Mouse (Mus musculus) liver, postnatal 0 days (tissue): ENCODE results near the gene Meis2. TPM values are rescaled to one million over a fixed set of nuclear protein-coding genes. Genes with fewer than 3 reads are reported as not detected.

Source experiments
- ATAC-seq: fragments of 200-750 bp; cut with Nextera tagmentation; 2 replicates; pipeline ENCODE4 v1.8.0; 2017; ENCODE audit warnings: mild to moderate bottlenecking, moderate library complexity
- DNase-seq: peaks from one replicate; pipeline ENCODE4 v3.0.0-alpha.2; 2016
- H3K27ac ChIP-seq: fragments of 300-500 bp; sonication (generic); 2 replicates; pipeline ENCODE4 v1.5.1; 2014; ENCODE audit warnings: antibody characterized with exemption, moderate library complexity, mild to moderate bottlenecking, low read depth
- H3K27me3 ChIP-seq: fragments of 300-500 bp; sonication (generic); 2 replicates; pipeline ENCODE4 v1.6.1; 2014; ENCODE audit warnings: low read length, control low read depth, mixed read lengths; ENCODE audit not compliant: insufficient read depth
- H3K36me3 ChIP-seq: fragments of 300-500 bp; sonication (generic); replicated peaks from 2 replicates; pipeline ENCODE4 v1.6.1; 2014; ENCODE audit warnings: mild to moderate bottlenecking, control low read depth, low read length, moderate library complexity, mixed read lengths; ENCODE audit not compliant: insufficient read depth
- H3K4me1 ChIP-seq: fragments of 300-500 bp; sonication (generic); 2 replicates; pipeline ENCODE4 v1.6.1; 2014; ENCODE audit warnings: antibody characterized with exemption, mild to moderate bottlenecking, control low read depth; ENCODE audit not compliant: insufficient read depth
- H3K4me2 ChIP-seq: fragments of 300-500 bp; sonication (generic); 2 replicates; pipeline ENCODE4 v1.6.1; 2014; ENCODE audit warnings: low read depth, mild to moderate bottlenecking, low read length, moderate library complexity, mixed read lengths
- H3K4me3 ChIP-seq: fragments of 300-500 bp; sonication (generic); 2 replicates; pipeline ENCODE4 v1.5.1; 2014; ENCODE audit warnings: low read depth, low read length
- H3K9ac ChIP-seq: fragments of 300-500 bp; sonication (generic); replicated peaks from 2 replicates; pipeline ENCODE4 v1.6.1; 2014; ENCODE audit warnings: mild to moderate bottlenecking, moderate library complexity
- H3K9me3 ChIP-seq: fragments of 300-500 bp; sonication (generic); 2 replicates; pipeline ENCODE4 v1.6.1; 2016; ENCODE audit warnings: mild to moderate bottlenecking, control low read depth, low read length, mixed read lengths
- CTCF ChIP-seq: sonication (generic); IDR thresholded peaks from 2 replicates; pipeline ENCODE4 v1.5.1; 2016; ENCODE audit warnings: antibody characterized with exemption, low read depth
- EP300 ChIP-seq: IDR thresholded peaks from 2 replicates; pipeline ENCODE4 v1.6.1; 2016; ENCODE audit warnings: antibody characterized with exemption, low read depth, mild to moderate bottlenecking
- WGBS: fragments of 180-500 bp; shearing (Covaris S2); extraction: QIAGEN DNeasy Blood & Tissue Kit; methylation state at CpG from one replicate; pipeline ENCODE4 v1.1.7; 2014; ENCODE audit not compliant: insufficient replicate concordance; 5-methylcytosine and 5-hydroxymethylcytosine counted together
- polyA plus RNA-seq: library from polyadenylated mRNA; unstranded; fragments of >200 nt; fragmentation: Nextera tagmentation; extraction: Ambion mirVana; gene quantifications from 2 replicates; pipeline ENCODE4 v1.2.1, GENCODE M21; 2015

The Meis2 gene
- polyA plus RNA-seq, 1 experiment from 2014 or later, result 2.0 TPM

DNA sequence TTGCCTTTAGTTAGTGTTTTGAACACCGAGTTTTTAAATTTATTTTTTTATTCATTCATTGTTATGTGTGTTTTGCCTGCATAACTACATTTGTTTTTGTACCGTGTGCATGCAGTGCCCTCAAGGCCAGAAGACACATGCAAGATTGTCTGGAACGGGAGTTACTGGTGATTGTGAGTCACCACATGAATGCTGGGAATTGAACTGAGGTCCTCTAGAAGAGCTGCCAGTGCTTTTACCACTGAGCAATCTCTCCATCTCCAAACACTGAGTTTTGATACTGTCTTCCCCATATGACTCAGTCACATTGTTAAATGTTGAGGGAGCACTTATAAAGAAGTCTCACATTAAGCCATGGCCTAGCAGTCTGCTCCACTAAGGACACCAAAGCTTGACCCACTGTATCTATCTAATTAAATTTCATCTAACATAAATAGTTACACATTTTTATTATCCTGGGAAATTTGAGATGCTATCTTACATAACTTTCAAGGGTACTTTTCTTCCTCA lies 94.3 kb downstream of the Meis2 start:
- no peaks in the 10 kb centered on the region for H3K4me1 ChIP-seq
- H3K27me3 ChIP-seq, result no peaks in the 10 kb centered on the region
- TF ChIP-seq EP300 (no peak), CTCF (no peak)
- no peak overlapping the region for H3K4me2 ChIP-seq
- H3K9ac ChIP-seq, result no peak overlapping the region
- no peak for ATAC-seq
- WGBS, result 73% methylated on average over 3 of the region's 3 CpGs
- DNase-seq, result no peak
- H3K27ac ChIP-seq, result no peak overlapping the region
- H3K9me3 ChIP-seq, result no peaks in the 10 kb centered on the region
- no peaks in the 10 kb centered on the region for H3K36me3 ChIP-seq
- no peak overlapping the region for H3K4me3 ChIP-seq

DNA sequence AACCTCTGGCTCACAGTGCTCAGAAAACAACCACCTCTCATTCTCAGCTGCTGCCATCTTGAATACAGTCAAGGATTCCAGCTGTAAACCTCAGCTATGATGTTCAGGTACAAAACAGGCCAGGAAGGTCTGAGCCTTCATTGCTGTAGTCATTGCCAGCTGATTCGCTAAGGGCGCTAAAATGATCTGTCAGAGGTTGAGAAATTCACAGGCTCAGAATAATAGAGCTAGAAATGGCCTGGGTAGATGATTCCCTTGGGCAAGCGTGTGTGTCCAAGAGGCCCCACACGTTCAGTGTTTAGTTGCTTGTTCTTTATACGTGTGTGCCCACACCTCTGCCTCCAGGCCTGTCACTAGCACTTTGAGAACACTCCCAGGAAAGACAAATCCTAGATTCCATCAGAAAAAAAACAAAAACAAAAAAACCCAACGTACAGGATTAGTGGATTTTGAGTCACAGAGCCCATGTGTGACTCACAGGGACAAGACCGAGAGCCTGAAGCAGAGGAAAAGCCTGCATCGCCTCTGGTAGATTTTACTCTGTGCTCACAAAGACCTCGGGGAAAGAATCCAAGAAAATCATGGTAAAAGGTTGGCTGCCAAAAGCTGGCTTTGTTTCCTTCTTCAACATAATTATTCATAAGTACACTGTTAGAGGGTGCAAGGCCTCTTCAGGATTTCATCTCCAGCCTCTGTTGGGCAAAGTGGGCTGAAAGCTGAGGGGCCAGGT lies 95.4 kb downstream of the Meis2 start:
- H3K4me1 ChIP-seq, result no peaks in the 10 kb centered on the region
- no peaks in the 10 kb centered on the region for H3K36me3 ChIP-seq
- no peak overlapping the region for H3K4me3 ChIP-seq
- H3K27me3 ChIP-seq, result no peaks in the 10 kb centered on the region
- H3K9ac ChIP-seq, result no peak overlapping the region
- no peak overlapping the region for H3K4me2 ChIP-seq
- WGBS, result 79% methylated on average over 9 of the region's 9 CpGs
- no peaks in the 10 kb centered on the region for H3K9me3 ChIP-seq
- TF ChIP-seq EP300 (no peak), CTCF (no peak)
- ATAC-seq, result no peak
- H3K27ac ChIP-seq, result no peak overlapping the region
- no peak for DNase-seq

DNA sequence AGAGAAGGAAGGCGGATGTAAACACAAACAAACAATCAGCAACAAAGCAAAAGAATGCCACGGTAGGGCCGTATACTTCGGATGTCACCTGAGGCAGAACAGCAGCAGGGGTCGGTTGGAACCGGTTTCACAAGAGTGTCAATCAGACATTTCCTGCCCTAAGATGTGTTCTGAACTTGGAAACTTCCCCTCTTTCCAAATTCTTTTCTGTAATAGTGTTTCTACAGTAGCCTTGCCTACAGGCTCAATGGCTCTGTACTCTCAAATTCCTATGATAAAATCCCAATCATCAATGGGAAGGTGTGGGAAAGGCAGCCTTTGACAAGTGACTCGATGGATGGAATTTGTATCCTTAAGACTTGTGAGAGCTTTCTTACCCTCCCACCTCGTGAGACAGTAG lies 96.4 kb downstream of the Meis2 start:
- ATAC-seq (no peak), DNase-seq (no peak)
- 44% methylated on average over 8 of the region's 8 CpGs for WGBS
- Histone ChIP-seq H3K36me3 (no peaks in the 10 kb centered on the region), H3K9me3 (no peaks in the 10 kb centered on the region), H3K27ac (no peak overlapping the region), H3K4me3 (no peak overlapping the region), H3K9ac (no peak overlapping the region), H3K27me3 (no peaks in the 10 kb centered on the region), H3K4me2 (no peak overlapping the region), H3K4me1 (no peaks in the 10 kb centered on the region)
- TF ChIP-seq CTCF, result no peak
- TF ChIP-seq EP300, result no peak

DNA sequence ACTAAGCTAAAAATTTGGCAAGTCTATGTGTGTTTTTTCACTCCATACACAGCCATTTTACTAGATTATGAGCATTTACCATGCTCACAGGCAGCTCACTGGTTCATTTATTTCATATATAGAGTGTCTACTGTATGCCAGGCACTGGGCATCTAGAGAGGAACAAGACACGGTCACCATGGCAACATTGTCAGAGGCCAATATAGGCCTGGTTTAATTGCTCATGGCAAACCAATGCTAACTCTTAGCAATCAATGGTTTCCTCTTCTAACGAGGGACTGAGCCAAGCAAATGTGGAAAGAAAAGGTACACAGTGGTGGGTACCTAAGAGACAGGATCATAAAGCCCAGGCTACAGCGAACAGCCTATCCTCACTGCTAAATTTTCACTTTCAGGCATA lies 100.7 kb downstream of the Meis2 start:
- H3K4me1 ChIP-seq, result no peaks in the 10 kb centered on the region
- H3K27me3 ChIP-seq, result no peaks in the 10 kb centered on the region
- no peak for TF ChIP-seq EP300
- no peak for TF ChIP-seq CTCF
- DNase-seq (no peak), ATAC-seq (no peak)
- no peak overlapping the region for H3K27ac ChIP-seq
- H3K4me2 ChIP-seq, result no peak overlapping the region
- no peaks in the 10 kb centered on the region for H3K36me3 ChIP-seq
- no peaks in the 10 kb centered on the region for H3K9me3 ChIP-seq
- no peak overlapping the region for H3K9ac ChIP-seq
- no peak overlapping the region for H3K4me3 ChIP-seq
- WGBS, result 75% methylated on average over 3 of the region's 3 CpGs

DNA sequence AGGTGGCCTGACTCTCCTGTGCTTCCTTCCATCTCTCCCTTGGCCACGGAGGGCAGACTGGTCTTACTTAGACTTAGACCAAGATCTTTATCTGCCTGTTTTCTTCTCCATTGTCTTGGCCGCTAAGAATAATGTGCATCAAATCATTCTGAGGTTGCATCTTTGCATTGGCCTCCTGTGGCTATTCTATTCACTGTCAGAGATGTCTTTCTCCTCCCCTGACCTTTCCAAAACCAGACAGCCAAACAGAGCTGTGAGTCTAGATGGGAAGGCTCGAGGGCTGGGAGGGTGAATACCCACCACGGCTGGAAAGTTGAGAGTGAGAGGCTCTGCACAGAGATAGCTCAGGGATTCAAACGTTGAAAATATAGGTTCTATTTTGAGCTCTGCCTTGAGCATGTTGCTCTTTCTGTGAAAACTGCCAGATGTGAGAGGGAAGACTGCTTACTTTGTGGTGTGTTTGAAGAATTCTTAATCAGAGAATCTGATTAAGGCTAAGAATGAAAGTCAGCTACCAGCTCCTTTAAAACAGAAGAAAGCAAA lies 102.3 kb downstream of the Meis2 start:
- Histone ChIP-seq H3K36me3 (no peaks in the 10 kb centered on the region), H3K4me2 (no peak overlapping the region), H3K4me1 (no peaks in the 10 kb centered on the region), H3K9ac (no peak overlapping the region), H3K27me3 (no peaks in the 10 kb centered on the region), H3K9me3 (no peaks in the 10 kb centered on the region), H3K4me3 (no peak overlapping the region), H3K27ac (no peak overlapping the region)
- DNase-seq (no peak), ATAC-seq (no peak)
- 45% methylated on average over 5 of the region's 5 CpGs for WGBS
- TF ChIP-seq EP300 (no peak), CTCF (no peak)

GRCm38 (mm10) chr2:115962728-115963127 lies 102.9 kb downstream of the Meis2 start:
- Histone ChIP-seq H3K4me1 (no peaks in the 10 kb centered on the region), H3K4me2 (no peak overlapping the region), H3K36me3 (no peaks in the 10 kb centered on the region), H3K9me3 (no peaks in the 10 kb centered on the region), H3K4me3 (no peak overlapping the region), H3K27ac (no peak overlapping the region), H3K27me3 (no peaks in the 10 kb centered on the region), H3K9ac (no peak overlapping the region)
- no peak for ATAC-seq
- TF ChIP-seq EP300, result no peak
- 70% methylated on average over 3 of the region's 3 CpGs for WGBS
- DNase-seq, result no peak
